Mouse (Mus musculus) stomach, embryonic 14.5 days (tissue): ENCODE data around the gene Hist1h2ab. TPM values are rescaled to one million over a fixed set of nuclear protein-coding genes. Genes with fewer than 3 reads are reported as not detected.
"Not testable (repeated sequence)": the region's sequence is repeated elsewhere in the genome, so short reads cannot be mapped to it uniquely, and the experiment has no call there.

ENCODE experiments used
- ATAC-seq: fragments of 200-750 bp; cut with Nextera tagmentation; 2 replicates; pipeline ENCODE4 v1.8.0; 2017; ENCODE audit warnings: low read depth, moderate TSS enrichment; ENCODE audit not compliant: insufficient number of reproducible peaks, insufficient read depth, low FRiP score
- H3K27ac ChIP-seq: fragments of 300-500 bp; sonication (generic); 2 replicates; pipeline ENCODE4 v1.5.1; 2014; ENCODE audit warnings: mild to moderate bottlenecking, low read length, moderate library complexity, mixed read lengths
- H3K27me3 ChIP-seq: fragments of 300-500 bp; sonication (generic); 2 replicates; pipeline ENCODE4 v1.6.1; 2014; ENCODE audit warnings: low read length, control low read depth, mixed read lengths; ENCODE audit not compliant: control insufficient read depth, insufficient read depth
- H3K36me3 ChIP-seq: fragments of 300-500 bp; sonication (generic); 2 replicates; pipeline ENCODE4 v1.6.1; 2014; ENCODE audit warnings: mild to moderate bottlenecking, control low read depth, low read length, moderate library complexity, mixed read lengths; ENCODE audit not compliant: control insufficient read depth, insufficient read depth
- H3K4me1 ChIP-seq: fragments of 300-500 bp; sonication (generic); 2 replicates; pipeline ENCODE4 v1.6.1; 2014; ENCODE audit warnings: low read length, control low read depth, mixed read lengths; ENCODE audit not compliant: control insufficient read depth, insufficient read depth
- H3K4me2 ChIP-seq: fragments of 300-500 bp; sonication (generic); replicated peaks from 2 replicates; pipeline ENCODE4 v1.6.1; 2014; ENCODE audit warnings: low read depth, low read length, control low read depth
- H3K4me3 ChIP-seq: fragments of 300-500 bp; sonication (generic); 2 replicates; pipeline ENCODE4 v1.5.1; 2014; ENCODE audit warnings: low read depth, low read length, control low read depth
- H3K9ac ChIP-seq: fragments of 300-500 bp; sonication (generic); replicated peaks from 2 replicates; pipeline ENCODE4 v1.6.1; 2014; ENCODE audit warnings: low read depth, mild to moderate bottlenecking, control low read depth, low read length, moderate library complexity, mixed read lengths
- H3K9me3 ChIP-seq: fragments of 300-500 bp; sonication (generic); 2 replicates; pipeline ENCODE4 v1.6.1; 2016; ENCODE audit warnings: low read depth, low read length, control low read depth; ENCODE audit not compliant: control insufficient read depth
- WGBS: fragments of 180-500 bp; shearing (Covaris S2); extraction: QIAGEN DNeasy Blood & Tissue Kit; methylation state at CpG from one replicate; pipeline ENCODE4 v1.1.7; 2014; 5-methylcytosine and 5-hydroxymethylcytosine counted together
- polyA plus RNA-seq: library from polyadenylated mRNA; unstranded; fragments of >200 nt; fragmentation: Nextera tagmentation; extraction: Ambion mirVana; gene quantifications from 2 replicates; pipeline ENCODE4 v1.2.1, GENCODE M21; 2014

Hist1h2ab gene
- polyA plus RNA-seq, 1 experiment from 2014 or later = 50.2 TPM

DNA sequence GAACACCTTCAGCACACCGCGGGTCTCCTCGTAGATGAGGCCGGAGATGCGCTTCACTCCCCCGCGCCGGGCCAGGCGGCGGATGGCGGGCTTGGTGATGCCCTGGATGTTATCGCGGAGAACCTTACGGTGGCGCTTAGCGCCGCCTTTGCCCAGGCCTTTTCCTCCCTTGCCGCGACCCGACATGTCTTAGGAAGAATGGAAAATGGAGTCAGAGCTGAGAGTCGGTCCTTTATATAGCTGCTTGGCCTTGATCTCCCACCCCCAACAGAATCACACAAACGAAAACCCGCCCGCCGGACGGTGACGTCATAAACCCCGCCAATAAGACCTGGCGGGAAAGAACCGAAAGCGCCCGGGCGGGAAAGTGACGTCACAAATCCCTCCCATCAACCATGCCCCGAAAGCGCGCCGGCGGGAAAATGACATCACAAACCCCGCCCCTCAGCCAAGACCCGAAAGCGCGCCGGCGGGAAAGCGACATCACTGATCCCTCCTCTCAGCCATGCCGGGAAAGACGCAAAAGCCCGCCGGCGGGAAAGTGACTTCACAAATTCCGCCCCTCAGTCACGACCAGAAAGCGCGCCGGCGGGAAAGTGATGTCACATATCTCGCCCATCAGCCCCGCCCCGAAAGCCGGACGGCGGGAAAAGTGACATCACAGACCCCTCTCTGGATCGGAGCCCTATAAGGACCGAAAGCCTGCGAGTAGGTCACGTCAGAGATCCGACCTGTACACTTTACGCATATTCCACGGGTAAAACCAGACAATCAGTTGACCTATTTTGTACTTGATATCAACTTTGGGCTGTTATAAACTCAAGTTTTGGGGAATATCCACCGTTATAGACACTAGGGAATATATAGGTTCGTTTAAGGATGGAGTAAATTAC is 10.3 kb downstream of the Hist1h2ab start, which contains the start of gene Hist1h4a:
TSS of gene Hist1h4a (minus strand) at position 259 of the 893 bp plus-strand sequence.
- Histone ChIP-seq H3K27ac (peak within 1 kb of the TSS; percentile 92), H3K9ac (peak within 1 kb of the TSS; percentile 45), H3K27me3 (no peaks in the 10 kb centered on the region), H3K36me3 (no peaks in the 10 kb centered on the region), H3K9me3 (no peaks in the 10 kb centered on the region), H3K4me2 (peak within 1 kb of the TSS; percentile 67), H3K4me1 (peaks cover 11% of the 10 kb centered on the region), H3K4me3 (peak within 1 kb of the TSS; percentile 50)
- peak; percentile 79 for ATAC-seq
- WGBS = under 1% methylated on average over 67 of the region's 72 CpGs

DNA sequence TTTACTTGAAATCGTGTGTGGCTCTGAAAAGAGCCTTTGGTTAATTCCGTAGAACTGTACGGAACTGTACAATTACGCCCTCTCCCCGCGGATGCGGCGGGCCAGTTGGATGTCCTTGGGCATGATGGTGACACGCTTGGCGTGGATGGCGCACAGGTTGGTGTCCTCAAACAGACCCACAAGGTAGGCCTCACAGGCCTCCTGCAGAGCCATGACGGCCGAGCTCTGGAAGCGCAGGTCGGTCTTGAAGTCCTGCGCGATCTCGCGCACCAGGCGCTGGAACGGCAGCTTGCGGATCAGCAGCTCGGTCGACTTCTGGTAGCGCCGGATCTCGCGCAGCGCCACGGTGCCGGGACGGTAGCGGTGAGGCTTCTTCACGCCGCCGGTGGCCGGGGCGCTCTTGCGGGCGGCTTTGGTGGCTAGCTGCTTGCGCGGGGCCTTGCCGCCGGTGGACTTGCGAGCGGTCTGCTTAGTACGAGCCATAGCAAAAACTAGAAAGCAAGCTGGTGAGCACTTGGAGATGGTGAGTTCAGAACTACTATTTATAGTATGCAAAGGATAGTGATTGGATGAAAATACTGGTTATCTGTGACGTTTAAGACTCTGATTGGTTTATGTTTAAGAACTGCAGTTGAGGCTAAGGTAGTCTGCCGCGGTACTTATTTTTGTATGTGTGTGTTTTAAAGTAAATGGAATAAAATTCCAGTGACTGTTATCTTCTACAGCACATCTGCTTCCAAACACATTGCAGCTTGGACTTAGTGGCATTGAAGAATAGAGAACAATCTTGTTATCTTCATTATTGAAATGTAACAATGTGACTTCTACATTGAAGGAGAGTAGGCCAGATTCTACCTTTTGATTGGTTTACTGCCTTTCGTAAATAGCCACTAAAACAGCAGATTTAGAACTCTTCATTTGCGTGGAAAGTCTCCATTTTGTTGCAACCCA is 11.2 kb downstream of the Hist1h2ab start, which contains the start of gene Hist1h3a:
TSS of gene Hist1h3a (minus strand) at position 516 of the 951 bp plus-strand sequence.
- Histone ChIP-seq H3K4me2 (peak within 1 kb of the TSS; percentile 67), H3K27ac (peak within 1 kb of the TSS; percentile 98), H3K4me1 (peaks cover 11% of the 10 kb centered on the region), H3K9ac (peak within 1 kb of the TSS; percentile 55), H3K4me3 (peak within 1 kb of the TSS; percentile 50)
- not testable (repeated sequence) for H3K36me3 ChIP-seq, H3K9me3 ChIP-seq, H3K27me3 ChIP-seq
- ATAC-seq = peak; percentile 73
- WGBS = under 1% methylated on average over 33 of the region's 52 CpGs

DNA sequence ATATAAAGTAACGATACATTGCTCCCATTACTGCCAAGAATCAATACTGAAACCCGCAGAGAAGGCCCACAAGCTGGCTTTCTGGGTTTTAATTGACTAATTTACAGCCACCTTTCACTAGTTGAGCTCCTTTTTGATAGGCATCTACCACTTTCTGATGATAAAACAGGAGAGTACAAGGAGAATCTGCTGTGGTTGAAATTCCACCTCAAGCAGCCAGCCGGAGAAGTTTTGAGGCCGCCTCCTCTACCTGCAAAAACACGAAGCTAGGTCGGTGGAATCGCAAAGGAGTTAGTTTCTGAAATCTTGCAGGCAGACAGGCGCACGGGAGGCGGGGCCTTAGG is 12.3 kb downstream of the Hist1h2ab start:
- WGBS = under 1% methylated on average over 10 of the region's 10 CpGs
- Histone ChIP-seq H3K4me3 (peak overlapping the region; percentile 50), H3K4me2 (peak overlapping the region; percentile 67), H3K9ac (peak overlapping the region; percentile 55), H3K27ac (peak overlapping the region; percentile 98), H3K4me1 (peaks cover 11% of the 10 kb centered on the region), H3K9me3 (no peaks in the 10 kb centered on the region), H3K36me3 (no peaks in the 10 kb centered on the region), H3K27me3 (no peaks in the 10 kb centered on the region)
- ATAC-seq = no peak

DNA sequence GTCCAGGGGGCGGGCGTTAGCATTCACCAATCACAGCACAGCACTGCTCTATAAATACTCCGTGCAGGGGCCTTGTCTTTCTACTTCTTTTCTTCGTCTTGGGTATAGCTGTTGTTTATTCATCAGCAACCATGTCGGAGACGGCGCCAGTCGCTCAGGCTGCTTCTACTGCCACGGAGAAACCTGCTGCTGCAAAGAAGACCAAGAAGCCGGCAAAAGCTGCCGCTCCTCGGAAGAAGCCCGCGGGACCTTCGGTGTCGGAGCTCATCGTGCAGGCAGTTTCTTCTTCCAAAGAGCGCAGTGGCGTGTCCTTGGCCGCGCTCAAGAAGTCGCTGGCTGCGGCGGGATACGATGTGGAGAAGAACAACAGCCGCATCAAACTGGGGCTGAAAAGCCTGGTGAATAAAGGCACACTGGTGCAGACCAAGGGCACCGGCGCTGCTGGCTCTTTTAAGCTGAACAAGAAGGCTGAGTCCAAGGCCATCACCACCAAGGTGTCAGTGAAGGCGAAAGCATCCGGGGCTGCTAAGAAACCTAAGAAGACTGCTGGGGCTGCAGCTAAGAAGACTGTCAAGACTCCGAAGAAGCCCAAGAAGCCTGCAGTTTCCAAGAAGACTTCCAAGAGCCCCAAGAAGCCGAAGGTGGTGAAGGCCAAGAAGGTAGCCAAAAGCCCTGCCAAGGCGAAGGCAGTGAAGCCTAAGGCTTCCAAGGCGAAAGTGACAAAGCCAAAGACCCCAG is 12.8 kb downstream of the Hist1h2ab start, which contains the start of gene Hist1h1a:
TSS of gene Hist1h1a (plus strand) at position 81 of the 738 bp plus-strand sequence.
- peak within 1 kb of the TSS; percentile 50 for H3K4me3 ChIP-seq
- no peaks in the 10 kb centered on the region for H3K27me3 ChIP-seq
- H3K9ac ChIP-seq = peak within 1 kb of the TSS; percentile 55
- WGBS = 3% methylated on average over 34 of the region's 34 CpGs
- H3K4me1 ChIP-seq = peaks cover 11% of the 10 kb centered on the region
- peak within 1 kb of the TSS; percentile 67 for H3K4me2 ChIP-seq
- peak within 1 kb of the TSS; percentile 98 for H3K27ac ChIP-seq
- H3K36me3 ChIP-seq = no peaks in the 10 kb centered on the region
- H3K9me3 ChIP-seq = no peaks in the 10 kb centered on the region
- ATAC-seq = peak; percentile 74

GRCm38 (mm10) chr13:23764324-23765171 is 13.6 kb downstream of the Hist1h2ab start:
- H3K9me3 ChIP-seq = no peaks in the 10 kb centered on the region
- WGBS = 34% methylated on average over 12 of the region's 12 CpGs
- peak overlapping the region; percentile 55 for H3K9ac ChIP-seq
- H3K36me3 ChIP-seq = no peaks in the 10 kb centered on the region
- H3K4me1 ChIP-seq = peaks cover 11% of the 10 kb centered on the region
- no peaks in the 10 kb centered on the region for H3K27me3 ChIP-seq
- peak overlapping the region; percentile 67 for H3K4me2 ChIP-seq
- ATAC-seq = no peak
- peak overlapping the region; percentile 50 for H3K4me3 ChIP-seq
- H3K27ac ChIP-seq = peak overlapping the region; percentile 98

DNA sequence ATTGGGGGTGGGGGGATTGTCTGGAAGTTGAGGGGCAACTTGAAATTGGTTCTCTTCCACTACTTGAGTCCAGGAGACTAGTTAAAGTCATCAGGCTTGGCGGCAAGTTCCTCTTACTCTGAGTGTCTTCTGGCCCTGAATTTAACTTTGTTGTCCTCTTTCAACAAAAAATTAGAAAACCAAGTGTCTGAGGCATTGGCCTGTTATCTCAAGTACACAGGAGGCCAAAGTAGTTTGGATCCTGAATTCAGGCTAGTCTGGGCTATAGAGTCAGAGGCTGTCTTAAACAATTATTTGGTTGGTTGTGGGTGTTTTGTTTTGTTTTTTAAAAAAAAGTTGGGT is 14.2 kb downstream of the Hist1h2ab start:
- no peaks in the 10 kb centered on the region for H3K36me3 ChIP-seq
- H3K4me2 ChIP-seq = no peak overlapping the region
- WGBS = 66% methylated on average over 1 of the region's 1 CpGs
- H3K4me1 ChIP-seq = peaks cover 9% of the 10 kb centered on the region
- H3K9ac ChIP-seq = no peak overlapping the region
- no peak overlapping the region for H3K27ac ChIP-seq
- no peaks in the 10 kb centered on the region for H3K9me3 ChIP-seq
- H3K27me3 ChIP-seq = no peaks in the 10 kb centered on the region
- no peak for ATAC-seq
- H3K4me3 ChIP-seq = no peak overlapping the region

GRCm38 (mm10) chr13:23766772-23767171 is 15.8 kb downstream of the Hist1h2ab start:
- no peak overlapping the region for H3K9ac ChIP-seq
- H3K27me3 ChIP-seq = no peaks in the 10 kb centered on the region
- peaks cover 6% of the 10 kb centered on the region; the same call in 1 of the 2 replicates for H3K4me1 ChIP-seq
- ATAC-seq = no peak
- H3K27ac ChIP-seq = no peak overlapping the region
- no peak overlapping the region for H3K4me2 ChIP-seq
- H3K36me3 ChIP-seq = no peaks in the 10 kb centered on the region
- H3K9me3 ChIP-seq = no peaks in the 10 kb centered on the region
- H3K4me3 ChIP-seq = no peak overlapping the region
